Mouse (Mus musculus) cerebellum, adult 2 months (tissue): ENCODE measurements around the gene Nubp1.

Experiments
- CTCF ChIP-seq: fragments of 200-500 bp; IDR thresholded peaks from 2 replicates; pipeline ENCODE4 v1.5.1; 2011; ENCODE audit warnings: low read depth, mild to moderate bottlenecking, control low read depth, low read length, moderate library complexity, borderline replicate concordance; ENCODE audit not compliant: insufficient read depth
- POLR2A ChIP-seq: fragments of 200-500 bp; IDR thresholded peaks from 2 replicates; pipeline ENCODE4 v1.6.1; 2011; ENCODE audit warnings: low read length, control low read depth, borderline replicate concordance; ENCODE audit not compliant: insufficient read depth

DNA sequence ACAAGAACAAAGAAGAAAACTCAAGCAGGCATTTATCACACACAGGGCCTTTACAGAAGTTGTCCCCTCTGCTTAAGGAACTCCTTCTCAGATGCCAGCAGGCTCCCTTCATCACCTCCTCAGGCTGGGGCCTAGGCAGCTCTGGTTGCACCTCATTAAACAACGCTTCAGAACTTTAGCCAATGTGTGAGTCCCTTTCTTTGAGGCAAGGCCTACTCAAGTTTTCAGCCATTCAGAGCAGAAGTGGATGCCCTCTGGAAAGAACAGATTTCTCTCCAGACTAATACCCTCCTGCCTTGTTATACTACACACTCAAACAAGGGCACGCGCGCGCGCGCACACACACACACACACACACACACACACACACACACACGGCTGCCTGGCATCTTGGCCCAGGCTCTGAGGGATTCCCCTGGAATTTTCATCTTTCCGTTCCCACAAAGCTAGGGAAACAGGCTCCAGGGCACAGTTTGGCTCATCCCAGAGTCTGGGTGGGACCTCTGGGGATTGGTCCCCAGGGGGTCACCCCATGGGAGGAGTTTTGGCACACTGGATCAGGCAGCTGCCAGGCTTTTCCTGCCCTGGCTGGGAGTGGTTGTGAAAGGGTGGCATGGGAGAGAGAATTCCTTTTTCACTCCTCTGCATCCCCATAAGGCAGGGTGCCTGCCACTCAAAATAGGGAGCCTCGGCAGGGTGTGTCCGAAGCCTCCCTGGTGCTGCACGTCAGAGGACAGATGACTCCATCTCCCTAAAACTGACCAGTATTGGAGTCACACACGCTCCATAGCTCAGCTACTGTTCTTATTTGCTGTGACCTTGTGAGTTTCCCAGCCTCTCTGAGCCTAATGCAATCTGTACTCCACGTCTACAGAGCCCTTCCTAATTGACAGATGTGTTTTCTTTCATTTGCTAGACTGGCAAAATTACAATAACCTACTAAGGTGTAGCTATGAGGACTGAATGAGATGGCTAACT is 45.2 kb upstream of the Nubp1 start:
- TF ChIP-seq POLR2A (no peak), CTCF (no peak)
